Mouse (Mus musculus) embryo, embryonic 10.5 days (tissue): ENCODE measurements around the gene Ccdc162.
A peak's percentile ranks its signal among the peaks of the same experiment; 100 is the strongest.
"Not testable (repeated sequence)": the region's sequence is repeated elsewhere in the genome, so short reads cannot be mapped to it uniquely, and the experiment has no call there.

Experiments used
- DNase-seq: peaks from one replicate; pipeline ENCODE4 v3.0.0-alpha.2; 2015; ENCODE audit warnings: low spot score

The Ccdc162 gene

DNA sequence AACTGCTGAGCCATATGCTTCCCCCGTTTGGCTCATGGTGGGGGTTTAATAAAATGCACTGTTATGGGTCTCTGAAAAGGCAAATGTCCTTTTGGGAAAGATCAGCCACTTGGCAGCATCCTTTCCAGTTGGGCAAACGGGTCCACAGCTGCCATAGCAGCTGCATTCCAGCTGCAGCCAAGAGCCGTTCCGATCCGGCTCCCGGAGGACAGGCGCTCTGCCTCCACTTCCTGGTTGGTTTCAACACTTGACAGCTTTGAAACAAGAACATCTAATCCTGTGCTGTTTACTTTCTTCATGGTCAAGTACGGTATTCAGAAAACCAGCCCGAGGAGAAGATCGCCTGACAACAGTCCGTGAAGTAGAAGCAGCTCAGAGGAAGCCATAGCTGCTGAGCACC, 19.4 kb downstream of the Ccdc162 start:
- no peak for DNase-seq

DNA sequence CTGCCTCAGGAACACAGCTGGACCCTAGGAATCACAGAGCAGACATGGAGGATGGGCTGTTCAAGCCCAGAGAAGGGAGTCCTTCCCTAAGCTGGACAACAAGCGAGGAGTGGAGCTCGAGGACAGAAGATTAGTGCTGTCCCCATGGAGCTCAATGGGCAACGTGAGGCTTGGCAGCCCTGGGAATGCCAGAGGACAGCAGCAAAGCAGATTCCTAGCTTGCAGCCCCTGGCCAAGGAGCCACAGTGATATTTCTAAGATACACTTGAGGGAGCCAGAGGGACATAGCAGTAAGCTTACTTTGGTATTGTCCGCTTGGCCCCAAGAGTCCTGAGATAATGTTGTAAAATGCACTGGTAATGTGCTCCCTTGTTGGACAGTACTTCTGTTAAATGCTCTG, 25.5 kb downstream of the Ccdc162 start:
- no peak for DNase-seq

- DNase-seq, result peak; percentile 91
These were observed 26.2 kb downstream of the Ccdc162 start for GRCm38 (mm10) chr10:41689941-41690887.

DNA sequence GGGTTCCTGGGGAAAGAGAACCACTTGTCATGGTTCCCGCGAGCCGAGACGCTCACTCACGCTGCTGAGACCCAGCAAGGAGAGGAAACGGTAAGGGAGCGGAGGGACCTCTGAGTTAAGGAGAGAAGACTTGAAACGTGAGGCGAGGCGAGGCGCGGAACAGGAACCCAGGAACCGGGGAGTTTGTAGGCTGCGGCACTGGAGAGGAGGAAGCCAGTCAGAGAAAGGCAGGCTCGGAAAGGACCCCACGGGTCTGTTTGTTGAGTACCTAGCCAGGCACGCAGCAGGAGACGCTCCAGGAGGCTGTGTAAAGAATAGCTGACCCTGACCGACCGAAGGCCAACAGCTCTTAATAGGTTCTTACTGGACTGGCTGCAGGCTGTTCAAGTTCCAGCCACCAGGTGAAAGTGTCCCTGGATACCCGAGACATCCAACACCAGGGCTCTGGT, 31.9 kb downstream of the Ccdc162 start:
- DNase-seq, result peak; percentile 59

- DNase-seq, result peak; percentile 93
These were observed 33.7 kb downstream of the Ccdc162 start for GRCm38 (mm10) chr10:41682546-41683393.

DNA sequence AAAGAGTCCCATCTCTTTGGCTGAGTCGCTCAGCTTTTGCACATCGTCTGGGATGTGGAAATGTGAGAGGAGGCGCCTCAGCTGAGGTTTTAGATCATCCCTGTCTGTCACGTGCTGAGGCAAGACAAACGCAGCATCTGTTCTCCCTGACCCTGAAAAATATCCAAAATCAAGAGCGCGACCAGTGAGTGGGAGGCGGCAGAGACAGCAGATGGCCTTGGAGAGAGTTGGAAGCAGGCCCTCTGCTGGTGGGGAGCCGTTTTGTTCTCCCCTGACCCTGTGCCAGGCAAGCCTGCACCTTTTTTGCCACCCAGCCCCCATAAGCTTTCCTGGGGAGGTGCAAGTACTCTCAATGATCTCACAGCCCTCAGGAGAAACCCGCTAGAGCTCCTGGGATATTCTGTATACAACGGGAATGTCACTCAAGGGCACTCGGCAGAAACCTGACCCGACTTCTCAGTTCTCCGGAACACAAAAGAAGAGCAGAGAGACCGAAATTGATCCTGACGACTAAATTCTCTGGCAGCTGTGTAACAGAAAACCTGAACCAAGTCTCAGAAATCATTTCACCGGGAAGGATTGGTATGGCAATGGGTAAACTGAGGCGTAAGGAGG, 37.6 kb downstream of the Ccdc162 start:
- peak; percentile 85 for DNase-seq

GRCm38 (mm10) chr10:41677396-41677795, 39.0 kb downstream of the Ccdc162 start:
- DNase-seq, result no peak

DNA sequence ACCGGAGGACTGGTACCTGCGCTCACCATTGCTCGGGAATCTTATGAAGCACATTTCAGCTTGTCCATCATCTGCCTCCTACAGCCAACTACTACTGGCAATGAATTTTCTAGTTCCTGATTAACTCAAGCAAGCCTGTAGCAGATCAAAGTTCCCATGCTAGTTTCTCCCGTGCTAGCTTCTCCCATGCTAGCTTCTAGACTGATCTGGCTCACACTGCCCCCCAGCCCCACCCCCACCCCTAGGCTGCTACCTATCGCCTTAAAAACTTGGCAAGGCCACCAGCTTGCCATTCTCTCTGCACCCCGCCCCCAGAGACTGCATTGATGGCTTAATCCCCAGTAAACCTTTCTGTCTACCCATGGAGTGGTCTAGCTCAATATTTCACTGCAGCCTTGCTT, 39.8 kb downstream of the Ccdc162 start:
- DNase-seq, result no peak

DNA sequence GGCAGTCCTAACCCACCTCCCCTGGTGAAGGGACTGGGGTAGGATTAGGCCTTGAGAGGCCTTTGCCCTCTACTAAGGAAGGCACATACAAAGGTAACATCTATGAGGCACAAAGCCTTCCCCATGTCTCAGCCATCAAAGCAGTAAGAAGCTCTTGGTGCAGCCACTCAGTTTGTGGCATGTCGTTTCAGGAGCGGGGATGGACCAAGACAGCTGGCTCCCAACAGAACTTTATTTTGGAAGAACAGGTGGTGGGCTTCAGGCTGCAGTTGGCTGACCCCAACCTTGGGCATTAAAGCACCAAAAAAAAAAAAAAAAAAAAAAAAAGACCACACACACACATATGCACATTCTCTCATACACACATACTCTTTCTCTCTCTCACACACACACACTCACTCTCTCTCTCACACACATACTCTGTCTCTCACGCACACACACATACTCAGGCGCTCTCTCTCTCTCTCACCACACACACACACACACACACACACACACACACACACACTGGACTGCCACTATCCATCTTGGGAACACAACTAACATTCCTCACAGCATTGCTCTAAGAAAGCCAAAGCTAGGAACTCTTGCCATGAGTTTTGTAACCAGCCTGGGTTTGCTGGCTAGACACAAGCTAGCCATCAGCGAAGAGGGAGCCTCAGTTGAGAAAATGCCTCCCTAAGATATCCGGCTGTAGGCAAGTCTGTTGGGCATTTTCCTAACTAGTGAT, 40.4 kb downstream of the Ccdc162 start:
- DNase-seq, result no peak

- no peak for DNase-seq
These were observed 41.2 kb downstream of the Ccdc162 start for GRCm38 (mm10) chr10:41675243-41675642.

DNA sequence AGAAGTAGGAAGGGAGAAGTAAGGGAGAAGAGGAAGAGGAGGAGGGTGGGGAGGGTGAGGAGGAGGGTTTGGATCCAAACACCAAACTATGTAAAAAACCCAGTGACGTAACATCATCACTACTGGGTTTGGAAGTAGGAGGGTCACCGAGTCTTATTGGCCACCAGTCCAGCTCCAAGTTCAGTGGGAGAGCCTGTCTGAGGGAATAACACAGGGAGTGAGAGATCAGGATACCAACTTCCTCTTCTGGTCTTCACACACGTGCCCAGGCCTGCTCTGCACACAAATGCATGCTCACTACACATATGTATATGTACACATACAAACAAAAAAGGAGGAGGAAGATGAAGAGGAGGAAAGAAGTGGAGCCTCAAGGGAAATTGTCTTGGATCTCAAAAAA, 42.1 kb downstream of the Ccdc162 start:
- DNase-seq, result no peak

DNA sequence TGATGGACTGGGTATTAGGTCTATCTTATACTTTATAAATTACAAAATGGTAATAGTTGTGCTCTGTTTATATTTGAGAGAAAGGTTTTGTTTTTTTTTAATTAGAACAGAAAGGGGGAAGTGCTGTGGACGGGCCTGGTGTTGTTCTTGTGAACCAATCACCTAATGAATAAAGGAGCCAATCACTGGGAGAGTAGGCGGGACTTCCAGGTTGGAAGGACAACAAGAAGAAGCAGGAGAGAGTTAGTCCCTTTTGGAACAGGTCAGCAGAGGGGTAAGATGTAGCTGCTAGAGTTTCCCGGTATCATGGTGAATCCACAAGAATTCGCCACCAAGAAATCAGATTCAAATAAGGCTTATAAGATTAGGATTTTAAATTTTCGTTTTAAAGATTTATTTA, 46.2 kb downstream of the Ccdc162 start:
- DNase-seq, result no peak

- DNase-seq, result no peak
These were observed 50.9 kb downstream of the Ccdc162 start for GRCm38 (mm10) chr10:41665498-41665897.

DNA sequence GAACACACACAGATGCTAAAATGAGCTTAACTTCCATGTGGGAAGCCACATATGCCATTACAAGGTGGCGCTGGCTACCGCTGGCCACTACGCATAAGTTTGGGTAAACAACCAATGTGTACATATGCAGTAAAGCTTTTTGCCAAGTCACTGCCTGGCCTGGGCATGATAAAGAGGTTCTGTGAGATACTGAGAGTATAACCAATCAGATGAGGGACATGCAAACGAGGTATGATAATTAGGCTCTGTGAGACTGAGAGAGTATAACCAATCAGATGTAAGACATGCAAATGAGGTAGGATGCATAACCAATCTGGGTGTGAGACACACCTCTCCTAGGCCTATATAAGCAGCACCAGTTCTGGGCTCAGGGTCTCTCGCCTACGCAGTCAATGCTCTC, 56.8 kb downstream of the Ccdc162 start:
- not testable (repeated sequence) for DNase-seq

DNA sequence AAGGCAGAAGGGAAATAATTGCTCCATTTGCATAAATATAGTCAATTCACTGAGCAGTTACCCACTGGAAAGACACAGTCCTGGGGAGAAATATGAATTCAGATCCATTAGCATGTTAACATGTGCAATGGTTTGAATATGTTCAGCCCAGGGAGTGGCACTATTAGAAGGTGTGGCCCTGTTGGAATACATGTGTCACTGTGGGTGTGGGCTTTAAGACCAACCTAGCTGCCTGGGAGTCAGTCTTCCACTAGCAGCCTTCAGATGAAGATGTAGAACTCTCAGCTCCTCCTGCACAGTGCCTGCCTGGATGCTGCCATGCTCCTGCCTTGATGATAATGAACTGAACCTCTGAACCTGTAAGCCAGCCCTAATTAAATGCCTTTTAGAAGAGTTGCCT, 60.8 kb downstream of the Ccdc162 start:
- DNase-seq, result not testable (repeated sequence)

- no peak for DNase-seq
These were observed 63.4 kb downstream of the Ccdc162 start for GRCm38 (mm10) chr10:41652988-41653387.

GRCm38 (mm10) chr10:41652094-41652775, 64.2 kb downstream of the Ccdc162 start:
- DNase-seq, result peak; percentile 10

- no peak for DNase-seq
These were observed 64.9 kb downstream of the Ccdc162 start for GRCm38 (mm10) chr10:41651532-41651931.

- no peak for DNase-seq
These were observed 67.2 kb downstream of the Ccdc162 start for GRCm38 (mm10) chr10:41649186-41649585.

- DNase-seq, result no peak
These were observed 77.7 kb downstream of the Ccdc162 start for GRCm38 (mm10) chr10:41638776-41639175.
